Mouse (Mus musculus): Measurements from ENCODE around the gene Uck1.
"Not testable (repeated sequence)": the region's sequence is repeated elsewhere in the genome, so short reads cannot be mapped to it uniquely, and the experiment has no call there.

Uck1 gene

GRCm38 (mm10) chr2:32259657-32260417 is at the start of gene Uck1:
Gene Uck1, minus strand, starts transcription at chr2:32260159.
- DNase-seq (ENCODE audit: low spot score), result peak; percentile 88

GRCm38 (mm10) chr2:32308870-32309568 is 49.1 kb upstream of the Uck1 start:
- no peak for DNase-seq (ENCODE audit: low spot score)

GRCm38 (mm10) chr2:32307941-32308760 is 48.2 kb upstream of the Uck1 start:
- no peak for DNase-seq (ENCODE audit: low spot score)

- DNase-seq (ENCODE audit: low spot score), result no peak
Observed at GRCm38 (mm10) chr2:32307247-32307798, 47.4 kb upstream of the Uck1 start.

GRCm38 (mm10) chr2:32306176-32306575 is 46.2 kb upstream of the Uck1 start:
- DNase-seq (ENCODE audit: low spot score), result no peak

- DNase-seq (ENCODE audit: low spot score), result no peak
Observed at GRCm38 (mm10) chr2:32305668-32306067, 45.7 kb upstream of the Uck1 start.

- DNase-seq (ENCODE audit: low spot score), result peak; percentile 63
Observed at GRCm38 (mm10) chr2:32304145-32304832, 44.3 kb upstream of the Uck1 start.

GRCm38 (mm10) chr2:32302952-32303351 is 43.0 kb upstream of the Uck1 start:
- DNase-seq (ENCODE audit: low spot score), result no peak

GRCm38 (mm10) chr2:32299469-32299868 is 39.5 kb upstream of the Uck1 start:
- DNase-seq (ENCODE audit: low spot score), result no peak

- DNase-seq (ENCODE audit: low spot score), result not testable (repeated sequence)
Observed at GRCm38 (mm10) chr2:32295842-32296241, 35.9 kb upstream of the Uck1 start.

GRCm38 (mm10) chr2:32295285-32295684 is 35.3 kb upstream of the Uck1 start:
- DNase-seq (ENCODE audit: low spot score), result no peak

- no peak for DNase-seq (ENCODE audit: low spot score)
Observed at GRCm38 (mm10) chr2:32294348-32294747, 34.4 kb upstream of the Uck1 start.

GRCm38 (mm10) chr2:32289578-32289977 is 29.6 kb upstream of the Uck1 start:
- DNase-seq (ENCODE audit: low spot score), result no peak

- no peak for DNase-seq (ENCODE audit: low spot score)
Observed at GRCm38 (mm10) chr2:32288371-32288931, 28.5 kb upstream of the Uck1 start.

GRCm38 (mm10) chr2:32287923-32288367 is 28.0 kb upstream of the Uck1 start, which contains the start of gene Swi5:
Gene Swi5, minus strand, starts transcription at chr2:32288075.
- DNase-seq (ENCODE audit: low spot score), result peak; percentile 98

- no peak for DNase-seq (ENCODE audit: low spot score)
Observed at GRCm38 (mm10) chr2:32287334-32287840, 27.4 kb upstream of the Uck1 start, which contains the start of gene Golga2. Gene Golga2, plus strand, starts transcription at chr2:32287384.

GRCm38 (mm10) chr2:32283986-32284385 is 24.0 kb upstream of the Uck1 start:
- DNase-seq (ENCODE audit: low spot score), result no peak

- peak; percentile 62 for DNase-seq (ENCODE audit: low spot score)
Observed at GRCm38 (mm10) chr2:32282727-32283126, 22.8 kb upstream of the Uck1 start.

- DNase-seq (ENCODE audit: low spot score), result no peak
Observed at GRCm38 (mm10) chr2:32282289-32282688, 22.3 kb upstream of the Uck1 start.

- no peak for DNase-seq (ENCODE audit: low spot score)
Observed at GRCm38 (mm10) chr2:32275823-32276222, 15.9 kb upstream of the Uck1 start.

- no peak for DNase-seq (ENCODE audit: low spot score)
Observed at GRCm38 (mm10) chr2:32260635-32261034, 676 bp upstream of the Uck1 start.
